Mouse (Mus musculus) liver, postnatal 0 days (tissue): Measurements from ENCODE around the gene Rftn1. TPM values are rescaled to one million over a fixed set of nuclear protein-coding genes. Genes with fewer than 3 reads are reported as not detected.

ENCODE experiments used
- ATAC-seq: fragments of 200-750 bp; cut with Nextera tagmentation; 2 replicates; pipeline ENCODE4 v1.8.0; 2017; ENCODE audit warnings: mild to moderate bottlenecking, moderate library complexity
- DNase-seq: peaks from one replicate; pipeline ENCODE4 v3.0.0-alpha.2; 2016
- H3K27ac ChIP-seq: fragments of 300-500 bp; sonication (generic); 2 replicates; pipeline ENCODE4 v1.5.1; 2014; ENCODE audit warnings: antibody characterized with exemption, moderate library complexity, mild to moderate bottlenecking, low read depth
- H3K27me3 ChIP-seq: fragments of 300-500 bp; sonication (generic); 2 replicates; pipeline ENCODE4 v1.6.1; 2014; ENCODE audit warnings: low read length, control low read depth, mixed read lengths; ENCODE audit not compliant: insufficient read depth
- H3K36me3 ChIP-seq: fragments of 300-500 bp; sonication (generic); replicated peaks from 2 replicates; pipeline ENCODE4 v1.6.1; 2014; ENCODE audit warnings: mild to moderate bottlenecking, control low read depth, low read length, moderate library complexity, mixed read lengths; ENCODE audit not compliant: insufficient read depth
- H3K4me1 ChIP-seq: fragments of 300-500 bp; sonication (generic); 2 replicates; pipeline ENCODE4 v1.6.1; 2014; ENCODE audit warnings: antibody characterized with exemption, mild to moderate bottlenecking, control low read depth; ENCODE audit not compliant: insufficient read depth
- H3K4me2 ChIP-seq: fragments of 300-500 bp; sonication (generic); 2 replicates; pipeline ENCODE4 v1.6.1; 2014; ENCODE audit warnings: low read depth, mild to moderate bottlenecking, low read length, moderate library complexity, mixed read lengths
- H3K4me3 ChIP-seq: fragments of 300-500 bp; sonication (generic); 2 replicates; pipeline ENCODE4 v1.5.1; 2014; ENCODE audit warnings: low read depth, low read length
- H3K9ac ChIP-seq: fragments of 300-500 bp; sonication (generic); replicated peaks from 2 replicates; pipeline ENCODE4 v1.6.1; 2014; ENCODE audit warnings: mild to moderate bottlenecking, moderate library complexity
- H3K9me3 ChIP-seq: fragments of 300-500 bp; sonication (generic); 2 replicates; pipeline ENCODE4 v1.6.1; 2016; ENCODE audit warnings: mild to moderate bottlenecking, control low read depth, low read length, mixed read lengths
- CTCF ChIP-seq: sonication (generic); IDR thresholded peaks from 2 replicates; pipeline ENCODE4 v1.5.1; 2016; ENCODE audit warnings: antibody characterized with exemption, low read depth
- EP300 ChIP-seq: IDR thresholded peaks from 2 replicates; pipeline ENCODE4 v1.6.1; 2016; ENCODE audit warnings: antibody characterized with exemption, low read depth, mild to moderate bottlenecking
- WGBS: fragments of 180-500 bp; shearing (Covaris S2); extraction: QIAGEN DNeasy Blood & Tissue Kit; methylation state at CpG from one replicate; pipeline ENCODE4 v1.1.7; 2014; ENCODE audit not compliant: insufficient replicate concordance; 5-methylcytosine and 5-hydroxymethylcytosine counted together
- polyA plus RNA-seq: library from polyadenylated mRNA; unstranded; fragments of >200 nt; fragmentation: Nextera tagmentation; extraction: Ambion mirVana; gene quantifications from 2 replicates; pipeline ENCODE4 v1.2.1, GENCODE M21; 2015

Rftn1 gene
- polyA plus RNA-seq, 1 experiment from 2014 or later, result 6.0 TPM

DNA sequence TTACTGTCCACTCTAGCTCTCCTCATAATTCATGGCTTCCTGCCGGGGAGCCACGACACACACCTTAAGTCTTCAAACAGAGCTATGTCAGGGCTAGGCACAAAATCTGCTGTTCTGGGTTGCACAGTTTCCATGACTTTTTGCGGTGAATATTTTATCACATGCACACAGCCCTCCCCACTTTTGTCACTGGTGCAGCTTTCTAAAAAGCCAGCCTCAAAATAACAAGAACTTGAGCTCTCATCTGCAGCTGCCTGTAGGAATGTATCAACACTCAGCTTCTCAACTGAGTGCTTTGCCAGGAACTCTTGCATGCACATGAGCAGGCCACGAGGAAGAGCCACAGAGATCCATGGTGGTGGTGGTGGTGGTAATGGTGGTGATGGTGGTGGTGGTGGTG lies 129.0 kb downstream of the Rftn1 start:
- TF ChIP-seq EP300 (no peak), CTCF (no peak)
- ATAC-seq (no peak), DNase-seq (no peak)
- WGBS, result 87% methylated on average over 4 of the region's 4 CpGs
- Histone ChIP-seq H3K27me3 (no peaks in the 10 kb centered on the region), H3K4me1 (no peaks in the 10 kb centered on the region), H3K27ac (no peak overlapping the region), H3K36me3 (no peaks in the 10 kb centered on the region), H3K9ac (no peak overlapping the region), H3K4me2 (no peak overlapping the region), H3K4me3 (no peak overlapping the region), H3K9me3 (no peaks in the 10 kb centered on the region)

DNA sequence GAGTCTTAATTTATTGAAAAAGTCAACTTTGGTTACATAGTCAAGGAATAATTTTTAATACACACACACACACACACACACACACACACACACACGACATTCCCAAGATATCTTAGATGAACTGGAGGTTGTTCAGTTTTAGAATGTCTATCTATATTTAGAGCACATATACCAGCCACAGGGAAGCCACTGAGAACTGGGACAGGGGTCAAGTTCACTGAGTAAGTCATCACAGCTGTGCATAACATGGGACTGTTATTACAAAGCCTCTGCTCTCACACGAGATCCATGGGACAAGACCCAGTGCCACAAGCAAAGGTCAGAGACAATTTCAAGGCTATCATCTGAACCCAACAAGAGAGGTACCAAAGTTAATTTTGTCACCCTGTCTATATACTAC lies 130.3 kb downstream of the Rftn1 start:
- H3K4me1 ChIP-seq, result no peaks in the 10 kb centered on the region
- H3K4me3 ChIP-seq, result no peak overlapping the region
- 73% methylated on average over 2 of the region's 2 CpGs for WGBS
- H3K36me3 ChIP-seq, result no peaks in the 10 kb centered on the region
- ATAC-seq (no peak), DNase-seq (no peak)
- no peaks in the 10 kb centered on the region for H3K9me3 ChIP-seq
- H3K27me3 ChIP-seq, result no peaks in the 10 kb centered on the region
- no peak overlapping the region for H3K27ac ChIP-seq
- no peak for TF ChIP-seq CTCF
- H3K4me2 ChIP-seq, result no peak overlapping the region
- no peak overlapping the region for H3K9ac ChIP-seq

DNA sequence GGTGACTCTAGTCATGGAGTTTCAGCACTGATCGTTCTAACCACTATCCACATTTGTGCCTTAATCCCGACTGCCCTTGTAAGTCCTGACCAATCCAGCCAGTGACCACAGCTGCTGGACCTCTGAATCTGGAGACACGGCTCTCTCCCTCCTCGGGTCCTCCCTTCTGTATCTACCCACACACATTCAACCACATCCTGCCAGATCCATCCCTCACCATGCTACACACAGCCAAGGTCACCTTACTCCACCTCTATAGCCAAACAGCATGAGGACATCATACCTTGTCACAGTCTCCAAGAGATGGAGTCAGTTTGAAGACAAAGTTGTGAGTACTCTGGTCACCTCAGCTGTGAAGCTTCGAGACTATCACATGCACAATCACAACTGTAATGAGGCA lies 131.1 kb downstream of the Rftn1 start:
- ATAC-seq, result no peak
- H3K27ac ChIP-seq, result no peak overlapping the region

DNA sequence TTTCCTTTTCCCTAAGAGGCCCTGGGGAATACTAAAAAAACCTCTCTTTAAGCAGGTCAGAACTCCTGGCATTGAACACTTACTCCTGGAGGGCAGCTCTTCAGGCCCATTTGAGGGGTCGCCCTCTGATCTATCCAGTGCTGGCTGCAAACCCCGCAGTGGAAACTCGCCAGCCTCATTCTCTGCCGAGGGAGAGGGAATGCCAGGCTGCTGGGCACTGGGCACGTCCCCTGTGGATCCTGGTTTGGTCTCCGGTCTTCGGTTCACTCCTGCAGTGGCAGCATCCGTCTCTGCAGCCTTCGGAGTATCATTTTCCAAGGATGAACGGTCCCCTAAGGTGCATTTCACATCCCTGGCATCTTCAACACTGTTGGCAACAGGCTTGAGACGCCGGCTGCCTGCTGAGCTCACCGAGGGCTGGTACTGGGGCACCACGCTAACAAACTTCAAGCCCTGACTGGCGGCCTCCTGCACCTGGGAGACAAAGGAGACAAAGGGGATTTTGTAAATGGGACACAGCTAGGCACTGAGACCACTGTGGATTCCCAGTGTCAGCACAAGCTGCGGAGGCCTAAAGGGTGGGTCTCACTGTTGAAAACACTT lies 135.2 kb downstream of the Rftn1 start:
- ATAC-seq, result no peak
- no peaks in the 10 kb centered on the region; the same call in 1 of the 2 replicates for H3K4me1 ChIP-seq
- H3K9ac ChIP-seq, result no peak overlapping the region
- no peaks in the 10 kb centered on the region for H3K9me3 ChIP-seq
- no peak overlapping the region for H3K4me3 ChIP-seq
- no peaks in the 10 kb centered on the region for H3K36me3 ChIP-seq
- no peak for TF ChIP-seq CTCF
- no peak for TF ChIP-seq EP300
- H3K27ac ChIP-seq, result no peak overlapping the region
- no peaks in the 10 kb centered on the region for H3K27me3 ChIP-seq
- no peak overlapping the region for H3K4me2 ChIP-seq
- DNase-seq, result no peak
- WGBS, result 86% methylated on average over 16 of the region's 16 CpGs

More for the DNA sequence above, 131.1 kb downstream of the Rftn1 start:
- H3K4me3 ChIP-seq, result no peak overlapping the region
- H3K4me1 ChIP-seq, result no peaks in the 10 kb centered on the region
- no peak for TF ChIP-seq EP300
- TF ChIP-seq CTCF, result no peak
- H3K9me3 ChIP-seq, result no peaks in the 10 kb centered on the region
- WGBS, result 71% methylated on average over 5 of the region's 5 CpGs
- H3K4me2 ChIP-seq, result no peak overlapping the region
- no peak overlapping the region for H3K9ac ChIP-seq
- DNase-seq, result no peak
- no peaks in the 10 kb centered on the region for H3K27me3 ChIP-seq
- no peaks in the 10 kb centered on the region for H3K36me3 ChIP-seq

DNA sequence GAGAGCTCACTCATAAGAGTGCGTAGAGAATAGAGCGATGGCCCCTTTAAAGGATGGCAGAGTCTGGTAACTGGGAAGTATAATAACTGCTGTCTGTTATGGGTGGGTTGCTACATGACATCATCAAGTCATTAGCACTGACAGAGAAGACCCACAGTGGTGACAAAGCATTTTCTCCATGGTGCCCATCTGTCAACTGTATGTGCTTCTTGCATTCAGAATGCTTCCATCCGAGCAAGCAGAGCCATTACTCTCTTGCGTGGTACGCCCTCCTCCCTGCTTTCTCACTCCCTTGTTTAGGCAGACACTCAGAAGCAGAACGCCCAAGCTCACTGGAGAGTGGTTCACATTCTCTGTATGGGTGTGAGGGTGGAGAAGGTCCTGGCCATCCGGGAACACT lies 135.9 kb downstream of the Rftn1 start:
- no peak overlapping the region; the same call in 1 of the 2 replicates for H3K27ac ChIP-seq
- TF ChIP-seq CTCF (no peak), EP300 (no peak)
- no peaks in the 10 kb centered on the region for H3K27me3 ChIP-seq
- DNase-seq (no peak), ATAC-seq (no peak)
- no peaks in the 10 kb centered on the region; the same call in 1 of the 2 replicates for H3K4me1 ChIP-seq
- H3K9me3 ChIP-seq, result no peaks in the 10 kb centered on the region
- H3K9ac ChIP-seq, result no peak overlapping the region
- H3K4me3 ChIP-seq, result no peak overlapping the region
- WGBS, result 86% methylated on average over 7 of the region's 7 CpGs
- H3K36me3 ChIP-seq, result no peaks in the 10 kb centered on the region
- no peak overlapping the region for H3K4me2 ChIP-seq

DNA sequence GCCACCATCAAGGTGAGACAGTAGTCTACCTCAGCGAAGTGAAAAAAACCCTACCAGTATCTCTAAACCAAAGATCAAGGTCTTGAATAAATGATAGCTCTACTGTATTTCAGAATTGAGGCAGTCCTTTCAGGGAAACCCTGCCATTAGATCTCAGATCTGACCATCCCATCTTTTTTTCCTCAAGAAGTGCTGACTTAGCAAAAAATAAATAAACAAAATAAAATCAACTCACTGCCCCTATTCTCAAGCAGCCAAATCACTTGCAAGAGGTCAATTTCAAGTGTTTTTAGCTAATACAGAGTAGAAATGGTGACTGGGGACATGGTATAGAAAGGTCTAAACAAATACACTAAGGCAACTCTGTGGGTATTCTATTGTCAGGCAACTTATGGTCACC lies 136.5 kb downstream of the Rftn1 start:
- WGBS, result 74% methylated on average over 1 of the region's 1 CpGs
- DNase-seq (no peak), ATAC-seq (no peak)
- Histone ChIP-seq H3K4me1 (no peaks in the 10 kb centered on the region; the same call in 1 of the 2 replicates), H3K4me2 (no peak overlapping the region), H3K9ac (no peak overlapping the region), H3K9me3 (no peaks in the 10 kb centered on the region), H3K4me3 (no peak overlapping the region), H3K36me3 (no peaks in the 10 kb centered on the region), H3K27me3 (no peaks in the 10 kb centered on the region), H3K27ac (no peak overlapping the region)
- no peak for TF ChIP-seq CTCF
- TF ChIP-seq EP300, result no peak
